Mouse (Mus musculus) v-Abl transformed pro-B cells (cell line): ENCODE data around the gene Hint1.

Experiments
- in situ Hi-C, 2 experiments: fragments of 400-800 bp; cut with MboI; formaldehyde crosslinking; loops; one replicate each; pipeline ENCODE4 v1.15.1; 2025; ENCODE audit not compliant: unreplicated experiment in 2 of 2

Gene Hint1

DNA sequence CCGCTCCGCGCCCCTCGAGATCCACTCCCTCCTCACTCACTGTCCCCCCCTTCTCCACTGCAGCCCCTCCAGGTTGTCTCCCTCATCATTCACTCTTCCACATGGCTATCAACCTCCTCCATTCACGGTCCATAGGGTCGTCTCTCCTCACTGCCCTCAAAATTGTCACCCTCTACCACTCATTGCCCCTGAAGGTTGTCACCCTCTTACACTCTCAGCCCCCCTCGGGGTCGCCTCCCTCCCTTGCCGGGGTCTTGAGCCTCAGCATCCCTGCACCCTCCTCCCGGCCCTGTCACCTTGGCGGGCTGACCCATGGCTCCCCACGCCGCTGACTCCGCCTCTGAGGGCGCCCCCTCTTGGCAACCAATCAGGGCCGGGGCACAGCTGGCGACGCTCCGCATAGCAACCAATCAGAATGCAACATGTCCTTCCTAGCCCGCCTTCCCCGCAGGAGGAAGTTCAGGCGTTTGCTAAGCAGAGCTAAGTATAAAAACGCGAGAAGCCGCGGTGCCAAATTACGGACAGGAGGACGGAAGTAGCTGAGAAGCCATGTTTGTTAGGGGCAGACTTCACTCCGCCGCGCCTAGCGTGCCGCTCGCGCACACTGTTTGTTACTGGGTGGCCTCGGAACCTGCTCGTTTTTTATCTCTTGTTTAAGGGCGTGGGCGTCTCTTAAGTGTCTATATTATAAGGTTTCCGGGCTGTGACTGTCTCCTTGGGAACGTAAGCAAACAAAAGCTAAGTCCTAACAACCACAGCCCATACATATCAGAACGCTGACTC, 5.7 kb upstream of the Hint1 start, which contains the start of gene Lyrm7:
Lyrm7 (minus strand) TSS at position 661 of the 783 bp plus-strand sequence.
- in situ Hi-C loops = loop anchor here (5.0 kb wide), 6 partner anchors 73 to 553 kb away; partner anchors contain the start of genes Cdc42se2 (in 1 of the 2) and Rapgef6 (in 1 of the 2)

DNA sequence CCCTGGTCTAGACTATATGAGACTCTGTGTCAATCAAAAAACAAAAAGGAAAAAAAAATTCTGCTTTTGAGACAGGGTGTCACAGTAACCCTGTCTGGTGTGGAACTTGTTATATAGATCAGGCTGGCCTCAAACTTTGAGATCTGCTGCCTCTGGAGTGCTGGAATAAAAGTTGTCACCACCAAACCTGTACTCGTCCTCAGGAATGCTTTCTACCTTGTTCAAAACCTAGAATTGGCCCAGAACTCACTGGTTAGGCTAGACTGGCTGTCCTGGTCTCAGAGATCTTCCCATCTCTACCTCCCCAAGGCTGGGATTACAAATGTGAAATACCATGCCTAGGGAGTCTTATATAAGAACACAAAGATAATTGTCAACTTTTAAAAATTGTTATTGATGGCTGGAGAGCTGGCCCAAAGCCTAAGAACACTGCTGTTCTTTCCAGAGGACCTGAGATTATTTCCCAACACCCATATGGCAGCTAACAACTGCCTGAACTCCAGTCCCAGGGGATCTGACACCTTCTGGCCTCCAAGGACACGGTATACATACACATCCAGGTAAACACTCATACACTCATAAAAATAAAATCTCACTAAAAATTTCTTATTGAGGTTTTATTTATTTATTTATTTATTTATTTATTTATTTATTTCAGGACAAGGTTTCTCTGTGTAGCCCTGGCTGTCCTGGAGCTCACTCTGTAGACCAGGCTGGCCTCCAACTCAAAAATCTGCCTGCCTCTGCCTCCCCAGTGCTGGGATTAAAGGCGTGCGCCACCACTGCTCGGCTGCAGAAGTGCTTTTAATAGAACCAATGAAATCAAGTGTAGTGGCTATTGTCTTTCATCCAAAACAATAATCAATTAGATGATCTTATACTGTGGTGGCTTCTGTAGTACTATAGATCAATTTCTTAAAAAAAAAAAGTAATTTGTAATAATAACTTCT, 4.4 kb upstream of the Hint1 start:
- in situ Hi-C loops = loop anchor here (5.0 kb wide), 6 partner anchors 74 to 554 kb away; partner anchors contain the start of genes Cdc42se2 (in 1 of the 2) and Rapgef6 (in 1 of the 2)

GRCm38 (mm10) chr11:54862621-54863520, 3.3 kb upstream of the Hint1 start:
- in situ Hi-C loops = loop anchor here (5.0 kb wide), 6 partner anchors 76 to 556 kb away; partner anchors contain the start of genes Cdc42se2 (in 1 of the 2) and Rapgef6 (in 1 of the 2)

DNA sequence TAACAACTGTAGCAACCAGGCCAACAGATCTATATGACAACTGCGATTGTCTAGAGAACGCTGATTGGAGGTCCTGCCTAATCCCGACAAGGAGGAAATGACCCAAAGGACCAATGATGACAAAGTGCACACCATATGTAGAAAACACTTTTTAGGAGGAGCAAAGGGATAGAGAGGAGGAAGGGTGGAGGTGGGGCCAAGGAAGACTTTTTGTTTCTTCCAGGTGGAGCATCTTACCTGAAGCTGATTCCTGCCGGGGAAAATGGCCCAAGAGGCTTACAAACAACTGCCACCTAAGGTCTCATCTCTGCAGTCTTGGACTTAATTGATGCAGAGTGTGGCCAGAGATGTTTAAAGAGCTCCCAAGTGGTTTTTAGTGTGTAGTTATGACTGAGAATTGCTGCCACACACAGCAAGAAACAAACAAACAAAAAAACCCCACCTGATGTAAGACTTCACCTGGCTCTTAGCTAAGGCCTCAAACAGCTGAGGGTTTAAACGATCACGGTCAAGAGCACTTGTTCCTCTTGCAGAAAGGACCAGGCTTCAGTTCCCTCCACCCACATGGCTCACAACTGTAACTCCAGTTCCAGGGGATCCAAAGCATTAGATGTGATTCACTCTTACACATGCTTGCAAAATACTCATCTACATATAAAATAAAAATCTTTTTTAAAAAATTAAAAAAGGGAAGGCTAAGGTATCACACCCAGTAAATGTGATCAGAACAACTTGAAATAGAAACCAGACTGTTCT, 675 bp upstream of the Hint1 start:
- in situ Hi-C loops = no loop called here

GRCm38 (mm10) chr11:54867049-54867385, 834 bp downstream of the Hint1 start:
- in situ Hi-C loops = no loop called here

DNA sequence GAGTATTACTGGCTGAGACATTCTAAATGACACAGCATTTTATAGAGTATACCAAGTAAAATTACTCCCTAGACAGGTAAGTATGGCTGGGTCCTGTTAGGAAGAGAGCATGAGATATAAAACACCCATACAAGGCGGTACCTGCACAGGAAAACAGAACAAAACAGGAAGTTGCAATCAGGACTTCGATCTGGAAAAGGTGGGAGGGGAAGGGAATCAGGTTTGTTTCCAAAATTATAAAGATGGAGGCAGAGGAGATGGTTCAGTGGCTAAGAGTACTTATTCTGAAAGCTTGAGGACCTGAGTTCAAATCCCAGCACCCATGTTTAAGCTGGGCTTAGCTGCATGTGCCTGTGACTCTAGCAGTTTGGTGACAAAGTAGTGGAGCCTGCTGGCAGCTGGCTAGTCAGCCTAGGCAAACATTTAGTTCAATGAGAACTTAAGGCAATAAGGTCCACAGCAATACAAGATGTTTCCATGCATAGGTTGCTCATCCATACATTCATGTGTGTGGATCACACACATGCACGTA, 1.8 kb downstream of the Hint1 start:
- in situ Hi-C loops = no loop called here

DNA sequence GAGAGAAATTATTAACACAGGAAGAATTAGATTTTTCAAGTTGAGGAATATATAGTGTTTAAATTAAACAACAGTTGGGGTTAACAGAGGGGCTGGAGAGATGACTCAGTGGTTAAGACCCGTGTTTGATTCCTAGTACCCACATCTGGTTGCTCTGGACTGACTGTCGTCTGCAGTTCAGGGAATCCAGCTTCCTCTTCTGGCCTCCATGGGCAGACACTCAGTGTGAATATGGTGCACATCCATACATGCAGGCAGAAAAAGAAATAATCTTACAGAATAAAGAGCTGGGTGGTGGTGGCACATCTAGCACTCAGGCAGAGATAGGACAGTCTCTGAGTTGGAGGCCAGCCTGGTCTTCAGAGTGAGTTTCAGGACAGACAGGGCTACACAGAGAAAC, 2.3 kb downstream of the Hint1 start:
- in situ Hi-C loops = no loop called here

- in situ Hi-C loops = no loop called here
Observed at GRCm38 (mm10) chr11:54869318-54869717, 3.1 kb downstream of the Hint1 start.

- in situ Hi-C loops = loop anchor here in 1 of 2 experiments (10.0 kb wide), 3 partner anchors 283 to 593 kb away; partner anchors contain the start of genes Atox1, G3bp1 and Slc36a3
Observed at GRCm38 (mm10) chr11:54871831-54872537, 5.8 kb downstream of the Hint1 start.

GRCm38 (mm10) chr11:54876031-54876430, 9.8 kb downstream of the Hint1 start:
- in situ Hi-C loops = loop anchor here in 1 of 2 experiments (10.0 to 25.0 kb wide), 4 partner anchors 279 to 764 kb away; partner anchors contain the start of genes Atox1, G3bp1, P4ha2 and Slc36a3

GRCm38 (mm10) chr11:54878893-54879292, 12.7 kb downstream of the Hint1 start:
- in situ Hi-C loops = loop anchor here in 1 of 2 experiments (10.0 to 25.0 kb wide), 4 partner anchors 276 to 767 kb away; partner anchors contain the start of genes Atox1, G3bp1, P4ha2 and Slc36a3

- in situ Hi-C loops = loop anchor here in 1 of 2 experiments (10.0 to 25.0 kb wide), 4 partner anchors 275 to 767 kb away; partner anchors contain the start of genes Atox1, G3bp1, P4ha2 and Slc36a3
Observed at GRCm38 (mm10) chr11:54879434-54879833, 13.3 kb downstream of the Hint1 start.

DNA sequence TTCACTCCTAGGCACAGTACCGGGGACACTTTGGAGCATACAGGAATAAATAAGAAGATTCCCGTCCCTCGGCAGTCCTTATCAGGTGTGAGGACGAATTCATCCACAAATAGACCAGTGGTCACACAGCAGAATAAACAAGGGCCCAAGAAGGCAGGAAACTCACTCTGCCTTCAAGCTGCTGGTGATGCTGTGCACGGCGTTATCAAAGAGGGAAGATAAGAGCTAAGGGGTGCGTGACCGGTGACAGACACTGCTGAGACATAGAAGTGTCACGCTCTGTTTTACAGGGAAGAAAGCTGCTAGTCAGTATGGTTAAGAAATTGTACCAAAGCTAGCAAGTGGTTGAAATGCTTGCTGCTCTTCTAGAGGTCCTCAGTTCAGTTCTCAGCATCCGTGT, 13.7 kb downstream of the Hint1 start:
- in situ Hi-C loops = loop anchor here in 1 of 2 experiments (10.0 to 25.0 kb wide), 4 partner anchors 275 to 768 kb away; partner anchors contain the start of genes Atox1, G3bp1, P4ha2 and Slc36a3

- in situ Hi-C loops = loop anchor here in 1 of 2 experiments (25.0 kb wide), 1 partner anchor 769 kb away; the partner anchor contains the start of gene P4ha2
Observed at GRCm38 (mm10) chr11:54881051-54881474, 14.9 kb downstream of the Hint1 start.

- in situ Hi-C loops = loop anchor here in 1 of 2 experiments (25.0 kb wide), 1 partner anchor 770 kb away; the partner anchor contains the start of gene P4ha2
Observed at GRCm38 (mm10) chr11:54882671-54883070, 16.5 kb downstream of the Hint1 start.

- in situ Hi-C loops = loop anchor here in 1 of 2 experiments (25.0 kb wide), 1 partner anchor 772 kb away; the partner anchor contains the start of gene P4ha2
Observed at GRCm38 (mm10) chr11:54884197-54884828, 18.1 kb downstream of the Hint1 start.

- in situ Hi-C loops = loop anchor here (5.0 to 25.0 kb wide), 5 partner anchors 37 to 773 kb away; partner anchors contain the start of gene P4ha2 (in 1 of the 2)
Observed at GRCm38 (mm10) chr11:54884937-54885336, 18.8 kb downstream of the Hint1 start.
